Mouse (Mus musculus): ENCODE data around the gene Lpp.

The Lpp gene

GRCm38 (mm10) chr16:24886943-24887342 is 493.6 kb downstream of the Lpp start:
- DNase-seq, result no peak

DNA sequence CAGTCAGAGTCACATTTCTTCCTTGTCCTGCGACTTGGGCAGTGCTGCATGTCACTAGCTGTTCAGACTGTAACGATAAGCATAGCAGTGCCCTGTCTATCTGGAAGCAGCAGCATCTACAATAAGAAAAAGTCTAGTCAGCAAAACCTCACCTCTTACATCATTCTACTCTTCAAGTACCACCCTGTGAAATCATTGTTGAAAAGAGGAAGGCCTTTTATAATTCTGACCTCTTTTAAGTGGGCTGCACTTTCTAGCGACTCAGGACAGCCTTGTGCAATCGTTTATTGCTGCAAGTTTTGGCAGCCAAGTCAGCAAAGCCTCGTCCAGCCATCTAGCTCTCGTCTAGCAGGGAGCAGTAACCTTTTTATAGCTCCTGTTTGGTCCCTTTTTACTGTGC is 498.1 kb downstream of the Lpp start:
- DNase-seq, result peak; percentile 19

- DNase-seq, result no peak
Measured at GRCm38 (mm10) chr16:24895160-24895559, 501.9 kb downstream of the Lpp start.

DNA sequence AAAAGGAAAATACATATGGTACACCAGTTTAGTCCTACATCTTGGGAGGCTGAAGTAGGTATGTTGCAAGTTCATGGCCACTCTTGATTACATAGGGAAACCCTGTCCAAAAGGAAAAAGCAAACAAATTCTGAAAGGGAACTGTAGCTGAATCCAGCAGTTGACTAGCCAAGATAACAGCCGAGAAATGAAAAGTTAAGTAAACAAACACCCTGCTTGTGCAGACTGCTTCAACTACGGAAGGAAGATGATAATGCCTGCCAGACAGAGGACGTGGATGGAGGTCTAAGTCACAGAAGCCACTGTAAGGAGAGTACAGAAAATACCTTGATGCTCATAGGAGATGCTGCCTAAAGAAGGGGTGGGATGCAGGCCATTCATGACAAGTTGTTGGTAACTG is 504.3 kb downstream of the Lpp start:
- no peak for DNase-seq

DNA sequence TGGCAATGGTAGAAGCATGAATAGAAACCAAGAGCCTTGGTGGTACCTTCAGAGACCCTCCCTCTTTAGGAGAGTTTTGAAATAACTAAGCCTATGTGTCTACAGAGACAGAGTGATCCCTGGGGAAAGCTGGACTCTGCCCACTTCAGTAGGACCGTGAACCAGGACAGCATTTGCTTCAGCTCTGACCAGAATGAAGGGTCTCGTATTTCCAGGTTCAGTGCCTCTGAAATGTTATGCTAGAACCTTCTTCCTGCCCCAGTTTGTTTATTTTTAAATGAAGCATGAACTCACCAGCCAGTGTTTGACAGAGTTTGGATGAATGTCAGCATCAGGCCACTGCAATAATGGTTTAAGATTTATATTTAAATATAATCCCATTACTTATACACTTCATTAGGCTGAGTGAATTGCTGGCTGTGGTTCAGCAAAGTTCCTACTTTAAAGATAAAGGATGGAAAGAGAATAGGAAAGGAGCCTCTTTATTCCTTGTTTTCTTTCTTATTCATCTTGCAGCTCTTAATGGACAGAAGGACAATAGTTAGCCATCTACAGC is 507.0 kb downstream of the Lpp start:
- DNase-seq, result peak; percentile 24

DNA sequence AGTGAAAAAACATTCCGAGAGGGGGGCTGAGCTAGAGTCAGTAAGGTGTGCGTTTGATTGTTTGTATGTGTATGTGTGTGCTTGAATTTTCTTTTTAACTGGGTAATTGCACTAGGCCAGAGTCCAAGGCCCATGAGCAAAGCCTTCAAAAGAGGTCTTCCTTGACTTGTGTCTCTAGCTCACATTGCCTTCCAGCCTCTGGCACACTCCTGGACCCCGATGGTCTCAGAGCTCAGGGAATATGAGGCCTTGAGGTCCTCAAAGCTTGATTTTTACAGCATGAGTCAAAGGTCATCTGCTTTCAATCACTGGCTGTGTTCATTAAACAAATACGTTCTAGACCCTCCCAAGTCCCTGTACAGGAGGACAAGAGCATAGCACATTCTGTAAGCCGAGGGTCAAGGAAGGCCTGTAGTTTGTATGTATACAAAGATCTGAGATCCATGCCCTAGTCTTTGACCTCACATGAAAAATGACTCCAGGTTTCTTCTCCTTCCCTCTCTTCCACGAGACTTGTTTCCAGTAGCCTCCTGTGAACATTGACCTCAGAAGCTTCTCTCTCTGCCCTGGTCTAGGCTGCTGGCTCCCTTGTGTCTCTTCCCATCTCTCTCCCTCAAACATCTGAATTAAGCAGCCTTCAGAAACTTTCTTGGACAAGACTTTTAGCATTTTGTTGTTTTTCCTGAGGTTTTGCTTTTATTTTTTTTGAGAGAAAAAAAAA is 508.0 kb downstream of the Lpp start:
- DNase-seq, result peak; percentile 25

GRCm38 (mm10) chr16:24902111-24902510 is 508.8 kb downstream of the Lpp start:
- DNase-seq, result peak; percentile 31

DNA sequence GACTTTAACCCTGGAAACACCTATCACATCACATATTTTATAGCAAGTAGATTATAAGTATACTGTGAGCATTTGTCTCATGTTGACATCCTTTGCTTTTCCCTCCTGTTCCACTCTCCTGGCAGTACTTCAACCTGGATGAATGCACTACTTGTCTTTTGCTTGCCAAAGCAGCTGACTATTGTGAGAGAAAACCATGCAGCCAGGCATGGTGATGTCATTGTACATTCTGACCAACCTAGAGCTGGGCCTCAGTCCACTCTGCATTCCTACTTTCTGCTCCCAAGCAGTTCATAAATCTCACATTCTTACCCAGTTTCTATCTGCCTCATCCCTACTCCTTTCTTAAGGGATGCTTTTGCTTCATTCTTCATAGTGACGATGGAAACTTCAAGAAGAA is 515.6 kb downstream of the Lpp start:
- no peak for DNase-seq

GRCm38 (mm10) chr16:24910321-24910720 is 517.0 kb downstream of the Lpp start:
- no peak for DNase-seq

- DNase-seq, result no peak
Measured at GRCm38 (mm10) chr16:24910834-24911233, 517.5 kb downstream of the Lpp start.

- no peak for DNase-seq
Measured at GRCm38 (mm10) chr16:24912381-24912780, 519.1 kb downstream of the Lpp start.

DNA sequence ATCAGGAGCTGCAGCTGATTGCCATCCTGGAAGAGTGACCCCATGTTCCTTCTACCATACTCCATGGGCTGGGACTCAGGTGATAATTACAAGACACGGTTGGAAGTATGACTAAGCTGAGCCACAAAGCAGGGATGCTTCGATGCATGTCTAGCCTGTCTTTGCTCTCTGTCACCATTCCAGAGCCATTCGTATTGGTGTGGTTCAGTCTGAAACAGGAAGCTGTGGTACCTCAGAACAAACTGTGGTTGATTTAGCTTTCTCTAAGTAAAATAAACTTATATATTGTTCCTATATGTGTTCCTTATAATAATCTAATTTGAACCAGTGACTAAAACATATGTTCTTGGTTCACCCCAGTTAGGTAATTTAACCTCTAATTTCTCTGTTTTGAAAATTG is 519.7 kb downstream of the Lpp start:
- DNase-seq, result no peak

DNA sequence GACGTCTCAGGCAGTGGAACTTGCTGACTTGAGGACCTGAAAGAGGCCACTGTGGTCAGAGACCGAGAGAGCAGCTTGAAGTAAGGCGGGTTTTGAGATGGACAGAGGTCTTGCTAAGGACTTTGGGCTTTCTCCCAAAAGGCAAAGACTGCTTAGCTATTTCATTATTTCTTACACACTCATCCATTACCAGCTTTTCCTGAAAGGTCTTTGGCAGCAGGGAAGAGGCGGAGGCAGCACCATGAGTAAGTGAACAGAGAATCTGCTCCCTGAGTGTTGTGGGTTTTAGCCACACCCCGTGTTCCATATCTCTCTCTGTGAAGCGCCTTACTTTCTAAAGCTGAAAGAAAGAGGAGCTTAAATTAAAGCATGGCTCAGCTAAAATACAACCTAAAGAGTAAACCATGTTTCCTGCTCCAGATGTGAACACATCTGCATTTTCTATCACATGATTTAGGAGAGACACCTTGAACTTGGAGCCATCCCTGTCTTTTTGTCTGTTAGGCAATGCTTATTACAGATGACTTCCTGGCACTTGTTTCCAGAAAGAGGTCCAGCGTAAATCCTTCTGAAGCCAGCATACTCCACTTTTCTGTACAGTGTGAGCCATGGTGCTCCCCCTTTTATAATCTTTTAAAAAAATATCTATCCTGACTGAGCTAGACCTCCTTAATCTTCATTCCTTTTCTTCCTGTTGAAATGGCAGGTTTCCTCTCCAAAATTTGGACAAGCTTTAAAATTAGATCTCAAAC is 520.5 kb downstream of the Lpp start:
- DNase-seq, result peak; percentile 58

GRCm38 (mm10) chr16:24914393-24914751 is 521.1 kb downstream of the Lpp start:
- peak; percentile 15 for DNase-seq

DNA sequence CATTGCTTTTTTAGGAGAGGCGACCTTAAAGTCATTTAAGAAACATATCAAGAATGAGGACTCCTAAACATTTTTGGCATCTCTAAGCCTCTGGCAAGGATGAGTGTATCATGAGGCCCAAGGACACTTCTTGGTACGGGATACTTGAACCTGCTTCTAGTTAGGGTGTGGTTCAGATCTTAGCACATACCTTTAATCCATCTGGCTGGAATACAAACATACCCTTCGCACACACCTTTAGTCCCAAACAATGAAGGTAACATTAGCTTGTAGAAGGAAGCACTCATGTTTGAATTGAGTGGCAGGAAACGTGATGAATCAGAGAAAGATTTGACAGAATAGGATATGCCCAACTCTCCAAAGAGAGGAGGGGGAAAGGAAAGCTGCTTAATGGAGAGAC is 522.2 kb downstream of the Lpp start:
- DNase-seq, result no peak

DNA sequence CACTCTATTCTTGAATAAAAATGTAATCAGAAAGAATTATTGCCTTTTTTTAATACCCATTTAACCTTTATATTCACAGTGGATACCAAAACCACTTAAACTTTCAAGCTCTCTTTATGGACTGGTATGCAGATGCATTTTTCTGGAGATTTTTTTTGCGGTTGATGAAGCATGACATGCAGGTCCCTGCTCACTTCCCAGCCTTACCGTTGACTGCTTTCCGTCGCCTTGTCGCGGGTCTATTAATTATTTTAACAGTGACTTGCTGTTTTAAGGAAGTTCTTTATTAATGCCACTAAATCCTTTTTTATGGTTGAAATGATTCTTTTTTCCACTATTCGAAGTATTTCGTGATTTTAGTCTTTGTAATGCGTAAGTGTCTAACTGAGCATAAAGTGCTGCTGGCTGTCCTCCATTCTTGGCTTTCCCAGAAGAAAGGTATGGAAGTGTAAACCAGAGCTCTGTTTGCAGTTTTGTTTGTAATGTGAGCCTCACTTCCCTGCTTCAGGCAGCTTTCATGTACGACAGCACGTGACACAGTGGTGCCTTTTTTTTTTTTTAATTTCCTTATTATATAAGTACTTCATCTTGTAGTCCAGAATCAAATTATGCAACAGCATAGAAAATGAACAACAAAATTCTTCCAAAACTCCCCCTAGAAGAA is 526.2 kb downstream of the Lpp start:
- DNase-seq, result peak; percentile 36

- no peak for DNase-seq
Measured at GRCm38 (mm10) chr16:24930070-24930469, 536.8 kb downstream of the Lpp start.

DNA sequence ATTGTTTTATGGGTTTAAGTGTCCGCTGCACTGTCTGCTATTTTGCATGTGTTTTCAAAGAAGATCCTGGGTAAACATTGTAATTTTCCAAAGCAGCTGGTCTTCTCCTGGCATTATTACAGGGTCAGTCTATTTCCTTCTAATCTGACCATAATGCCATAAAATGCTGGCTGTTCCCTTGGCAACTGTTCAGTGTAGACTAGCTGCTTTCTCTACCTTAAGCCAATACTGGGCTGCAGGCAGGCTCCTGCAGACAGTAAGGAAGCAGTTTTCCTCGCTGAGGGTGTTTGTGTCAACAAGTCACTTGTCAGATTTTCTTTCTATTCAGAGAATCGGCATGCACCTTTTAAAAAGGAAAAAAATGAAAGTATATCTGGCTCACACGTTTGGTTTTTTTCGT is 537.3 kb downstream of the Lpp start:
- peak; percentile 21 for DNase-seq

DNA sequence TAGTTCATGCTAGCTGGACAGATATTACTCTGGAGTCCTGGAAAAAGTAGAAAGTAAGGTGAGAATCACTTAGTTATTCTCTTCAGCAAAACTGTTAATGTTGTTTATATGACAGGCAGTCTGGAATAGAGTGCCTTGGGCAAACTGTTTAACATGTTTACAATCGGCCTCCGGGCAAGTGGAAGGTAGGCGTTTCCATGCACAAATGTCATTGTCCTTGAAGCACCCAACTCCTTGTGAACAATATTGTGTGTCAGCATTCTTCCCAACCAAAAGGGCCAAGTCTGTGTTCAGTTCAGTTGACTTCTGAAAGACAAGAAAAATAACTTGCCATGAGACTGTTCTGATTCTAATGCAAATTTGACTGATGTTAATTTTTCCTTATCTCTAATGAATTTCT is 539.5 kb downstream of the Lpp start:
- no peak for DNase-seq

- peak; percentile 51 for DNase-seq
Measured at GRCm38 (mm10) chr16:24933691-24934090, 540.4 kb downstream of the Lpp start.

- DNase-seq, result no peak
Measured at GRCm38 (mm10) chr16:24941306-24942160, 548.2 kb downstream of the Lpp start.

DNA sequence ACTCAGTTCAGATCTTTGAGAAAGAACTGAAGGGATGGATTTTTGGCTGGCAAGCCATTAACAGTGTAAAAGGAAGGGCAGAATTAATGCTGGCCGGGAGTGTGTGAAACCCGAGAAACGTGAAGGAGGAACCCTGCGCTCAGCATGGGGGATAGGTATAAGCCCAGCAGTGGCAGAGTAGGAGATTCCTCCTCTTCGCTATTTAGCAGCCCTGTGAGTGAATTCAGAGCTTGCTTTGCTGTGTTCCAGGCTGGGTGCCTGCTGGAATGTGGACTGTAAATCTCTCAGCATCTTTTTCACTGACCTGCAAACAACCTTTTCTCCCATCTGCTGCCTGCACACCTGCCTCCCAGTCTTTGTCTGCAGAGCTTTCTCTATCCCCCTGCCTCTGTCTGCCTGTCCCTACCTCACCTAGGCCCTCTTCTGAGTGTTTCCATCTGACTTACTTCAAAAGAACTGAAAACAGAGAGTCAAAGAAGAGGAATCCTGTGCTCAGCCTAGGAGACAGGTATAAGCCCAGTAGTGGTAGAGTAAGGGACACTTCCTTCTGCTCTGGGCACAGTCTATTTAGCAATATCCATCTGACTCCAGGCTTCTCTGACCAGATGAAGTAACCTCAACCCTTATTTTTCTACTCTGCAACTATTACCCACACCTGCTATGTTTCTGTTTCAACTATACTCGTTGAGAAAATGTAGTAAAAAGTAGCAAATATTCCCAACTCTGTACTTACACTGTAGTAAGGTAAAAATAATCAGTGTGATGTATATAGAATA is 550.4 kb downstream of the Lpp start:
- no peak for DNase-seq

Data from kidney, adult 9 months (tissue).